Mouse (Mus musculus) heart, embryonic 12.5 days (tissue): Measurements from ENCODE around the gene Zbtb46. TPM values are rescaled to one million over a fixed set of nuclear protein-coding genes. Genes with fewer than 3 reads are reported as not detected.

Source experiments
- ATAC-seq: fragments of 200-750 bp; cut with Nextera tagmentation; 2 replicates; pipeline ENCODE4 v1.8.0; 2017; ENCODE audit warnings: moderate TSS enrichment, moderate library complexity; ENCODE audit not compliant: insufficient number of reproducible peaks, low FRiP score
- H3K27ac ChIP-seq: fragments of 300-500 bp; sonication (generic); 2 replicates; pipeline ENCODE4 v1.5.1; 2016; ENCODE audit warnings: mild to moderate bottlenecking, moderate library complexity; ENCODE audit not compliant: poor library complexity, severe bottlenecking
- H3K27me3 ChIP-seq: fragments of 300-500 bp; sonication (generic); replicated peaks from 2 replicates; pipeline ENCODE4 v1.6.1; 2016; ENCODE audit warnings: mild to moderate bottlenecking, moderate library complexity
- H3K36me3 ChIP-seq: fragments of 300-500 bp; sonication (generic); 2 replicates; pipeline ENCODE4 v1.6.1; 2016; ENCODE audit warnings: mild to moderate bottlenecking, moderate library complexity
- H3K4me1 ChIP-seq: fragments of 300-500 bp; sonication (generic); replicated peaks from 2 replicates; pipeline ENCODE4 v1.6.1; 2016; ENCODE audit warnings: mild to moderate bottlenecking
- H3K4me2 ChIP-seq: fragments of 300-500 bp; sonication (generic); 2 replicates; pipeline ENCODE4 v1.6.1; 2016; ENCODE audit warnings: mild to moderate bottlenecking, moderate library complexity
- H3K4me3 ChIP-seq: fragments of 300-500 bp; sonication (generic); 2 replicates; pipeline ENCODE4 v1.5.1; 2016; ENCODE audit warnings: mild to moderate bottlenecking
- H3K9ac ChIP-seq: fragments of 300-500 bp; sonication (generic); 2 replicates; pipeline ENCODE4 v1.6.1; 2016; ENCODE audit warnings: mild to moderate bottlenecking, moderate library complexity
- H3K9me3 ChIP-seq: fragments of 300-500 bp; sonication (generic); replicated peaks from 2 replicates; pipeline ENCODE4 v1.6.1; 2016; ENCODE audit warnings: mild to moderate bottlenecking, moderate library complexity
- WGBS: fragments of 180-500 bp; shearing (Covaris S2); methylation state at CpG from one replicate; pipeline ENCODE4 v1.1.7; 2016; 5-methylcytosine and 5-hydroxymethylcytosine counted together
- polyA plus RNA-seq: library from polyadenylated mRNA; unstranded; fragments of >200 nt; fragmentation: Nextera tagmentation; extraction: Ambion mirVana; gene quantifications from 2 replicates; pipeline ENCODE4 v1.2.1, GENCODE M21; 2016

The Zbtb46 gene
- polyA plus RNA-seq, 1 experiment from 2014 or later, result 13.5 TPM

- Histone ChIP-seq H3K4me3 (no peak overlapping the region), H3K9me3 (no peaks in the 10 kb centered on the region), H3K36me3 (peaks cover 71% of the 10 kb centered on the region), H3K9ac (no peak overlapping the region), H3K4me1 (peaks cover 14% of the 10 kb centered on the region), H3K27me3 (no peaks in the 10 kb centered on the region), H3K27ac (peak overlapping the region; percentile 51), H3K4me2 (no peak overlapping the region)
- peak; percentile 71 for ATAC-seq
- WGBS, result 61% methylated on average over 6 of the region's 6 CpGs
Observed at GRCm38 (mm10) chr2:181342766-181343165, 116.5 kb downstream of the Zbtb46 start.

- H3K4me3 ChIP-seq, result no peak overlapping the region
- peaks cover 14% of the 10 kb centered on the region for H3K4me1 ChIP-seq
- no peak overlapping the region for H3K4me2 ChIP-seq
- no peaks in the 10 kb centered on the region for H3K9me3 ChIP-seq
- no peak for ATAC-seq
- H3K9ac ChIP-seq, result no peak overlapping the region
- no peak overlapping the region for H3K27ac ChIP-seq
- H3K27me3 ChIP-seq, result no peaks in the 10 kb centered on the region
- WGBS, result 82% methylated on average over 4 of the region's 4 CpGs
- peaks cover 65% of the 10 kb centered on the region for H3K36me3 ChIP-seq
Observed at GRCm38 (mm10) chr2:181340426-181340825, 118.8 kb downstream of the Zbtb46 start.

Other genes starting within 250 kb of the Zbtb46 start
- gene Srms, start 246.2 kb downstream of the Zbtb46 start, polyA plus RNA-seq, result 0.23 and 0.32 TPM in 2 replicates
- gene Fndc11, start 239.4 kb downstream of the Zbtb46 start, polyA plus RNA-seq, result not detected in 2 replicates
- 1.7 and 1.9 TPM in 2 replicates for gene Helz2, start 217.4 kb downstream of the Zbtb46 start, polyA plus RNA-seq
- 10.3 and 10.7 TPM in 2 replicates for gene Gmeb2, start 171.4 kb downstream of the Zbtb46 start, polyA plus RNA-seq
- gene Stmn3, start 144.9 kb downstream of the Zbtb46 start, polyA plus RNA-seq, result 0.45 and 0.80 TPM in 2 replicates
- gene Rtel1, start 139.7 kb downstream of the Zbtb46 start, polyA plus RNA-seq, result 29.0 and 30.0 TPM in 2 replicates
- gene Zgpat, start 94.5 kb downstream of the Zbtb46 start, polyA plus RNA-seq, result 33.8 and 33.9 TPM in 2 replicates
- gene Arfrp1, start 94.0 kb downstream of the Zbtb46 start, polyA plus RNA-seq, result 50.0 and 54.1 TPM in 2 replicates
- gene Lime1, start 79.3 kb downstream of the Zbtb46 start, polyA plus RNA-seq, result 16.2 and 16.9 TPM in 2 replicates
- gene Abhd16b, start 33.8 kb upstream of the Zbtb46 start, polyA plus RNA-seq, result 0.24 TPM in 1 of 2 replicates, not detected in the other
- gene Tpd52l2, start 37.7 kb upstream of the Zbtb46 start, polyA plus RNA-seq, result 105 and 109 TPM in 2 replicates
- 89.5 and 91.9 TPM in 2 replicates for gene Dnajc5, start 61.1 kb upstream of the Zbtb46 start, polyA plus RNA-seq
- 64.2 and 65.3 TPM in 2 replicates for gene Uckl1, start 125.5 kb upstream of the Zbtb46 start, polyA plus RNA-seq
- gene Prpf6, start 132.4 kb upstream of the Zbtb46 start, polyA plus RNA-seq, result 46.8 and 48.8 TPM in 2 replicates
- gene Zfp512b, start 133.4 kb upstream of the Zbtb46 start, polyA plus RNA-seq, result 44.8 and 46.1 TPM in 2 replicates
- gene Samd10, start 139.8 kb upstream of the Zbtb46 start, polyA plus RNA-seq, result 12.4 and 13.4 TPM in 2 replicates
- not detected in 2 replicates for gene Gm29797, start 197.6 kb upstream of the Zbtb46 start, polyA plus RNA-seq
- gene Sox18, start 212.2 kb upstream of the Zbtb46 start, polyA plus RNA-seq, result 24.7 and 26.3 TPM in 2 replicates
- 13.1 and 15.4 TPM in 2 replicates for gene Tcea2, start 220.9 kb upstream of the Zbtb46 start, polyA plus RNA-seq
- gene Rgs19, start 234.6 kb upstream of the Zbtb46 start, polyA plus RNA-seq, result 43.5 and 45.4 TPM in 2 replicates
- not detected in 2 replicates for gene Lkaaear1, start 239.0 kb upstream of the Zbtb46 start, polyA plus RNA-seq